Mouse (Mus musculus): ENCODE measurements at regions not wholly inside any gene's neighbourhood (a gene's known extent, or its start where the extent isn't known, plus 50 kb on each side); places are given as distances from the start of the nearest gene placed in this dataset.

- H3K4me1 ChIP-seq (replicated peaks) = 0 out of 2 replicates have a peak, but pooled peaks cover 6% of the 10 kb centered on the region
- H3K27me3 ChIP-seq = no peaks in the 10 kb centered on the region
- WGBS = 70% methylated on average over 5 of the region's 5 CpGs
- H3K4me2 ChIP-seq = no peak overlapping the region
- H3K9me3 ChIP-seq = no peaks in the 10 kb centered on the region
- H3K36me3 ChIP-seq = no peaks in the 10 kb centered on the region
- no peak overlapping the region for H3K4me3 ChIP-seq
- no peak for ATAC-seq (ENCODE audit: low FRiP score, low read depth)
- H3K9ac ChIP-seq = no peak overlapping the region
- H3K27ac ChIP-seq (replicated peaks) = 0 out of 2 replicates have a peak overlapping the region, but pooled peaks have one; percentile 3
Observed at GRCm38 (mm10) chr8:126852184-126852583, 93.5 kb downstream of the Tomm20 start.

- Histone ChIP-seq H3K27ac (replicated peaks) (no peak overlapping the region), H3K9ac (no peak overlapping the region), H3K4me2 (no peak overlapping the region), H3K4me1 (replicated peaks) (0 out of 2 replicates have a peak, but pooled peaks cover 6% of the 10 kb centered on the region), H3K27me3 (no peaks in the 10 kb centered on the region), H3K9me3 (no peaks in the 10 kb centered on the region), H3K36me3 (no peaks in the 10 kb centered on the region), H3K4me3 (no peak overlapping the region)
- no peak for ATAC-seq (ENCODE audit: low FRiP score, low read depth)
- 89% methylated on average over 3 of the region's 3 CpGs for WGBS
Observed at GRCm38 (mm10) chr8:126851780-126852179, 93.9 kb downstream of the Tomm20 start.

GRCm38 (mm10) chr8:126850189-126850535 lies 95.5 kb downstream of the Tomm20 start:
- H3K9me3 ChIP-seq = no peaks in the 10 kb centered on the region
- no peaks in the 10 kb centered on the region for H3K27me3 ChIP-seq
- peak overlapping the region; percentile 35 for H3K27ac ChIP-seq (replicated peaks)
- no peak for ATAC-seq (ENCODE audit: low FRiP score, low read depth)
- no peak overlapping the region for H3K9ac ChIP-seq
- H3K4me2 ChIP-seq = no peak overlapping the region
- 0 out of 2 replicates have a peak, but pooled peaks cover 6% of the 10 kb centered on the region for H3K4me1 ChIP-seq (replicated peaks)
- no peaks in the 10 kb centered on the region for H3K36me3 ChIP-seq
- 64% methylated on average over 1 of the region's 1 CpGs for WGBS
- H3K4me3 ChIP-seq = no peak overlapping the region

GRCm38 (mm10) chr8:126849411-126850188 lies 96.0 kb downstream of the Tomm20 start:
- no peak overlapping the region for H3K4me3 ChIP-seq
- peak overlapping the region; percentile 35 for H3K27ac ChIP-seq (replicated peaks)
- H3K4me2 ChIP-seq = no peak overlapping the region
- no peaks in the 10 kb centered on the region for H3K9me3 ChIP-seq
- H3K9ac ChIP-seq = no peak overlapping the region
- H3K4me1 ChIP-seq (replicated peaks) = 0 out of 2 replicates have a peak, but pooled peaks cover 6% of the 10 kb centered on the region
- WGBS = 70% methylated on average over 9 of the region's 9 CpGs
- H3K36me3 ChIP-seq = no peaks in the 10 kb centered on the region
- H3K27me3 ChIP-seq = no peaks in the 10 kb centered on the region
- no peak for ATAC-seq (ENCODE audit: low FRiP score, low read depth)

- Histone ChIP-seq H3K36me3 (no peaks in the 10 kb centered on the region), H3K4me1 (replicated peaks) (no peaks in the 10 kb centered on the region), H3K4me2 (no peak overlapping the region), H3K27ac (replicated peaks) (no peak overlapping the region), H3K4me3 (no peak overlapping the region), H3K9me3 (no peaks in the 10 kb centered on the region), H3K27me3 (no peaks in the 10 kb centered on the region), H3K9ac (no peak overlapping the region)
- WGBS = 86% methylated on average over 13 of the region's 13 CpGs
- no peak for ATAC-seq (ENCODE audit: low FRiP score, low read depth)
Observed at GRCm38 (mm10) chr8:126848369-126849105, 97.1 kb downstream of the Tomm20 start.

- H3K27ac ChIP-seq (replicated peaks) = no peak overlapping the region
- H3K4me2 ChIP-seq = no peak overlapping the region
- H3K4me1 ChIP-seq (replicated peaks) = no peaks in the 10 kb centered on the region
- no peak overlapping the region for H3K4me3 ChIP-seq
- no peaks in the 10 kb centered on the region for H3K27me3 ChIP-seq
- no peaks in the 10 kb centered on the region for H3K36me3 ChIP-seq
- no peak overlapping the region for H3K9ac ChIP-seq
- 79% methylated on average over 8 of the region's 8 CpGs for WGBS
- no peak for ATAC-seq (ENCODE audit: low FRiP score, low read depth)
- no peaks in the 10 kb centered on the region for H3K9me3 ChIP-seq
Observed at GRCm38 (mm10) chr8:126847664-126848353, 97.8 kb downstream of the Tomm20 start.

- no peak for ATAC-seq (ENCODE audit: low FRiP score, low read depth)
- Histone ChIP-seq H3K36me3 (no peaks in the 10 kb centered on the region), H3K4me1 (replicated peaks) (no peaks in the 10 kb centered on the region), H3K9ac (no peak overlapping the region), H3K27ac (replicated peaks) (no peak overlapping the region), H3K27me3 (no peaks in the 10 kb centered on the region), H3K4me3 (no peak overlapping the region), H3K4me2 (no peak overlapping the region), H3K9me3 (no peaks in the 10 kb centered on the region)
- WGBS = 83% methylated on average over 3 of the region's 3 CpGs
Observed at GRCm38 (mm10) chr8:126846188-126846565, 99.5 kb downstream of the Tomm20 start.

GRCm38 (mm10) chr8:126845530-126846187 lies 100.0 kb downstream of the Tomm20 start:
- ATAC-seq (ENCODE audit: low FRiP score, low read depth) = no peak
- Histone ChIP-seq H3K27ac (replicated peaks) (no peak overlapping the region), H3K4me3 (no peak overlapping the region), H3K9me3 (no peaks in the 10 kb centered on the region), H3K4me1 (replicated peaks) (no peaks in the 10 kb centered on the region), H3K9ac (no peak overlapping the region), H3K4me2 (no peak overlapping the region), H3K36me3 (no peaks in the 10 kb centered on the region), H3K27me3 (no peaks in the 10 kb centered on the region)
- 90% methylated on average over 14 of the region's 14 CpGs for WGBS

- no peak for ATAC-seq (ENCODE audit: low FRiP score, low read depth)
- Histone ChIP-seq H3K27me3 (no peaks in the 10 kb centered on the region), H3K4me3 (no peak overlapping the region), H3K9ac (no peak overlapping the region), H3K9me3 (no peaks in the 10 kb centered on the region), H3K4me1 (replicated peaks) (peaks cover 5% of the 10 kb centered on the region), H3K36me3 (no peaks in the 10 kb centered on the region), H3K4me2 (no peak overlapping the region), H3K27ac (replicated peaks) (no peak overlapping the region)
- 89% methylated on average over 4 of the region's 4 CpGs for WGBS
Observed at GRCm38 (mm10) chr8:126844627-126845026, 101.0 kb downstream of the Tomm20 start.

GRCm38 (mm10) chr8:126841187-126841586 lies 104.5 kb downstream of the Tomm20 start:
- 48% methylated on average over 7 of the region's 7 CpGs for WGBS

GRCm38 (mm10) chr8:126839712-126840355 lies 105.8 kb downstream of the Tomm20 start:
- peak overlapping the region; percentile 87 for H3K27ac ChIP-seq (replicated peaks)
- 8% methylated on average over 5 of the region's 5 CpGs for WGBS
- peak overlapping the region; percentile 36 for H3K4me2 ChIP-seq
- peak; percentile 88 for ATAC-seq (ENCODE audit: low FRiP score, low read depth)
- no peak overlapping the region for H3K9ac ChIP-seq
- no peaks in the 10 kb centered on the region for H3K27me3 ChIP-seq
- peaks cover 28% of the 10 kb centered on the region for H3K4me1 ChIP-seq (replicated peaks)
- H3K9me3 ChIP-seq = no peaks in the 10 kb centered on the region
- no peaks in the 10 kb centered on the region for H3K36me3 ChIP-seq
- no peak overlapping the region for H3K4me3 ChIP-seq

More at GRCm38 (mm10) chr8:126841187-126841586, 104.5 kb downstream of the Tomm20 start:
- Histone ChIP-seq H3K4me3 (no peak overlapping the region), H3K27ac (replicated peaks) (no peak overlapping the region), H3K9ac (no peak overlapping the region), H3K9me3 (no peaks in the 10 kb centered on the region), H3K4me2 (no peak overlapping the region), H3K27me3 (no peaks in the 10 kb centered on the region), H3K4me1 (replicated peaks) (peaks cover 28% of the 10 kb centered on the region), H3K36me3 (no peaks in the 10 kb centered on the region)
- ATAC-seq (ENCODE audit: low FRiP score, low read depth) = no peak

Measured in hindbrain, embryonic 15.5 days (tissue).